Mouse (Mus musculus): ENCODE data around the gene Lyst.

- TF ChIP-seq EP300 (optimal IDR thresholded peaks at IDR 0.05), result no peak
- TF ChIP-seq CTCF (IDR thresholded peaks at IDR 0.05; ENCODE audit: low read depth), result peak; percentile 78
Measured at GRCm38 (mm10) chr13:13612882-13613281, 22.7 kb downstream of the Lyst start.

Data from stomach, postnatal 0 days (tissue).